In the genomic region with DNA sequence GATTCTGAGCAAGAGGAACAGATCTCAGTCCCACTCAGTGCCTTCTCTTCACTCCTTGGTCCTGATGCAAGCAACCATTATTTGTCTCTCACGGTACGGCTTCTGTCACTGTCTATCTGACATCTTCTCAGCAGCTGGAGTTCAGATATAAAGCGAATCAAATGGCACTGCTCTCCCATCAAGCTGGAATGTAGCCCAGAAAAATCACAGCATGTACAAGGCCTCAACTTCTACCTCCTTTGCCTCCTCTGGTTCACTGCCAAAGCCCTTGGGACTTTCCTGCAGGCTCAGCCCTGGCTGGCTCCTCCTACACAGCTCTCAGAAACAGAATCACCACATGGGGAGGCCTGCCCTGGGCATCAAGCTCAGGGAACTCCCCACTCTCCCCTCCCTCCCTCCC, we compare ENCODE assay signal across 8 mouse cellular contexts.
DNase-seq lines count a peak whose midpoint lies in the region; ATAC-seq and TF ChIP-seq lines count a peak whose summit lies in the region.

No protein-coding gene starts in this region.

- no peak for DNase-seq in forebrain, embryonic 10.5 days (ENCODE audit: extremely low spot score, low spot score)
- DNase-seq in retina, postnatal 1 day, result peak; percentile 42
- no peak for DNase-seq in retina, embryonic 14.5 days (ENCODE audit: low spot score)
- peak; percentile 78 for DNase-seq in heart, postnatal 0 days (ENCODE audit: low spot score)
- peak; percentile 86 for DNase-seq in lung, postnatal 0 days (ENCODE audit: low spot score)
- no peak for DNase-seq in spleen, postnatal 4 days (ENCODE audit: low spot score in 2 of 2)
- DNase-seq in gastrocnemius, postnatal 14 days, result no peak

- ATAC-seq in forebrain, embryonic 13.5 days, result peak; percentile 83
- peak; percentile 95 for ATAC-seq in heart, postnatal 0 days (ENCODE audit: insufficient read depth, low read depth)
- ATAC-seq in lung, postnatal 0 days, result peak; percentile 93

- no peaks in the 10 kb centered on the region for H3K36me3 ChIP-seq in forebrain, embryonic 13.5 days (ENCODE audit: poor library complexity, severe bottlenecking)
- H3K36me3 ChIP-seq in forebrain, embryonic 10.5 days (replicated peaks), result no peaks in the 10 kb centered on the region
- H3K36me3 ChIP-seq in heart, postnatal 0 days (replicated peaks; ENCODE audit: control insufficient read depth, insufficient read depth, low read length), result no peaks in the 10 kb centered on the region
- no peaks in the 10 kb centered on the region for H3K36me3 ChIP-seq in lung, postnatal 0 days (ENCODE audit: insufficient read depth, low read length)

- no peak overlapping the region for H3K4me3 ChIP-seq in forebrain, embryonic 13.5 days
- no peak overlapping the region for H3K4me3 ChIP-seq in forebrain, embryonic 10.5 days
- no peak overlapping the region for H3K4me3 ChIP-seq in heart, postnatal 0 days (ENCODE audit: low read depth, low read length)
- no peak overlapping the region for H3K4me3 ChIP-seq in lung, postnatal 0 days (ENCODE audit: low read depth, low read length)

- peaks cover 10% of the 10 kb centered on the region; the same call in 1 of the 2 replicates for H3K4me1 ChIP-seq in forebrain, embryonic 13.5 days
- 0 out of 2 replicates have a peak, but pooled peaks cover 7% of the 10 kb centered on the region for H3K4me1 ChIP-seq in forebrain, embryonic 10.5 days
- no peaks in the 10 kb centered on the region for H3K4me1 ChIP-seq in heart, postnatal 0 days (ENCODE audit: control insufficient read depth, insufficient read depth)
- no peaks in the 10 kb centered on the region for H3K4me1 ChIP-seq in lung, postnatal 0 days (ENCODE audit: insufficient read depth, low read depth, low read length)

- no peak overlapping the region for H3K9ac ChIP-seq in forebrain, embryonic 13.5 days
- no peak overlapping the region for H3K9ac ChIP-seq in heart, postnatal 0 days (replicated peaks; ENCODE audit: low read depth, low read length)
- H3K9ac ChIP-seq in lung, postnatal 0 days (replicated peaks; ENCODE audit: low read depth), result no peak overlapping the region

- peak overlapping the region; percentile 8; the same call in 1 of the 2 replicates for H3K27ac ChIP-seq in forebrain, embryonic 13.5 days
- H3K27ac ChIP-seq in forebrain, embryonic 10.5 days, result no peak overlapping the region
- H3K27ac ChIP-seq in heart, postnatal 0 days (ENCODE audit: low read depth), result no peak overlapping the region
- no peak overlapping the region for H3K27ac ChIP-seq in lung, postnatal 0 days (ENCODE audit: low read length)

- H3K9me3 ChIP-seq in forebrain, embryonic 13.5 days (replicated peaks), result no peaks in the 10 kb centered on the region
- no peaks in the 10 kb centered on the region for H3K9me3 ChIP-seq in forebrain, embryonic 10.5 days
- H3K9me3 ChIP-seq in heart, postnatal 0 days (replicated peaks; ENCODE audit: control insufficient read depth, low read length), result no peaks in the 10 kb centered on the region
- H3K9me3 ChIP-seq in lung, postnatal 0 days (ENCODE audit: low read length), result no peaks in the 10 kb centered on the region

- TF ChIP-seq CTCF in heart, postnatal 0 days (IDR thresholded peaks at IDR 0.05; ENCODE audit: low read depth), result no peak
- TF ChIP-seq CTCF in lung, postnatal 0 days (IDR thresholded peaks at IDR 0.05), result no peak

- intact Hi-C loops in gastrocnemius, postnatal 14 days (cut with DNase I; ENCODE audit: low total_unique reads), result no loop called here

- no peak overlapping the region for H3K4me2 ChIP-seq in forebrain, embryonic 13.5 days
- H3K4me2 ChIP-seq in heart, postnatal 0 days (ENCODE audit: low read depth, low read length), result no peak overlapping the region
- no peak overlapping the region for H3K4me2 ChIP-seq in lung, postnatal 0 days (replicated peaks; ENCODE audit: low read depth, low read length)

- H3K27me3 ChIP-seq in forebrain, embryonic 13.5 days, result no peaks in the 10 kb centered on the region
- no peaks in the 10 kb centered on the region for H3K27me3 ChIP-seq in forebrain, embryonic 10.5 days (ENCODE audit: poor library complexity, severe bottlenecking)
- H3K27me3 ChIP-seq in heart, postnatal 0 days (ENCODE audit: control insufficient read depth, insufficient read depth, low read length), result 0 out of 2 replicates have a peak, but pooled peaks cover 3% of the 10 kb centered on the region
- no peaks in the 10 kb centered on the region for H3K27me3 ChIP-seq in lung, postnatal 0 days (replicated peaks; ENCODE audit: insufficient read depth, low read length)

- TF ChIP-seq EP300 in heart, postnatal 0 days (IDR thresholded peaks at IDR 0.05; ENCODE audit: low read depth), result no peak
- no peak for TF ChIP-seq EP300 in lung, postnatal 0 days (IDR thresholded peaks at IDR 0.05)

- 26% methylated on average over 3 of the region's 3 CpGs for WGBS in forebrain, embryonic 13.5 days
- WGBS in forebrain, embryonic 10.5 days, result 68% methylated on average over 3 of the region's 3 CpGs
- 5% methylated on average over 3 of the region's 3 CpGs for WGBS in heart, postnatal 0 days
- WGBS in lung, postnatal 0 days, result 46% methylated on average over 3 of the region's 3 CpGs

Comparison
In these comparisons a context has a peak if more than half of its experiments do, and no peak if none do; other contexts are left out.
1. DNase-seq: peak in retina, postnatal 1 day (single experiment), heart, postnatal 0 days (single experiment) and lung, postnatal 0 days (single experiment); none in forebrain, embryonic 10.5 days (single experiment), retina, embryonic 14.5 days (single experiment), spleen, postnatal 4 days (0 of 2) and gastrocnemius, postnatal 14 days (single experiment).
2. Peak in every context shown above with its lines, with median percentiles within 50 percentile points of each other: ATAC-seq.